Mouse (Mus musculus): ENCODE data around the gene Olfm4.

Gene Olfm4

DNA sequence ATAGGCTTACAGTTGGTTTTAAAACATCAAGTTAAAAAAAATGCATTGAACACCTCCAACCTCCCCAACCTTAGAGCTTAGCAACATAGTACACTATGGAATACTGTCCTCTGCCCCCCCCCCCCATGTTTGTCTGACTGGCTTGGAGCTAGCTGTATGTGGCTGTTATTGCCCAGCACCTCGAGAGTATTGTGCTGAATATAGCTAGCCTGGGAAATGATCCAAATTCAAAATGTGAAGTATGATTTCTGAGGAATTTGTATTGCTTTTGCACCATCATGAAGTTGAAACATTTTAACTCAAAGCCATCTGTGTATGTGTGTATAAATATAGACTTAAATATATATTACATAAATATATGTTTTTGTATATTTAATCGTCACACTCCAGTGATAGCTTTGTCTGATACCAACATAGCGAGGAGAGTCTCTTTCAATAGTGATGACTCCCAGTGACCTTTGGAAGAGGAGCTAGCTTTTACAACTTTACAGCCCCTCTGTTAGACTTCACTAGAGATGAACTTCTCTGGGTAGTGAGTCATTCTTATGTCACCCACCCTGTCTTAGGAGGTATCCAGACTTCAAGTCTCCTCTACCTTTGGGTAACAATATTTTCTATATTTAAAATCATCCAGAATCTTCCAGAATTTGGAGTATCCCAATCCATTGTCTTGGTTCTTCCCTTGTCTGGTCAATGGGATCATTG, 45.6 kb downstream of the Olfm4 start:
- DNase-seq (ENCODE audit: low spot score in 2 of 2), result no peak

DNA sequence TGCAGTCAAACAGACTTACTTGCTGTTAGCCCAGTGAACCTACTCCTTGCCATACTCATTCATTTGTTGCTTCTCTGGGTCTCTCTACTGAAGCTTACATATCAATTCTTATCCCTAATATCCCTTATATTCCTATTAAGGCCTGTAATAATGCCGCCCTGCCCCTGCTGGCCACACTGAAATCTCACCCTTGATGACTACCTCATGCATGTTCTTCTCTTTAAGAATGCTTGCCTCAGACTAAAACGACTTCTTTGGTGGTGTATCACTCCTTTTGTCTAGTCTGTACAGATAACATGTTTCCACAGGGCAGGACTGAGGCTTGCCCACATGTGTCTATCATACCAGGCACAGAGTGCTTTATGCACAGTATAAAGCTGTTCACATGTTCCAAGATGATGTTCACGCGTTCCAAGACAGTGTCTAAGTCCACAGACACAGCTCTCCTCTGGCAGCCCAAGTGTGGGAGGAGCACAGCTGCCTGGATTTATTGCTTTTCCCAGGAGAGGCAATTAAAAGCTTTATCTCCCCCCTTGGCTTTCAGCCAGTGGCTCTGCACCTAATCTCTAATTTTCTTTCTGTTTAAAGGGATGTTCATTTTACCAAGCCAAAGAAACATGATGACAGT, 55.9 kb downstream of the Olfm4 start:
- no peak for DNase-seq (ENCODE audit: low spot score in 2 of 2)

DNA sequence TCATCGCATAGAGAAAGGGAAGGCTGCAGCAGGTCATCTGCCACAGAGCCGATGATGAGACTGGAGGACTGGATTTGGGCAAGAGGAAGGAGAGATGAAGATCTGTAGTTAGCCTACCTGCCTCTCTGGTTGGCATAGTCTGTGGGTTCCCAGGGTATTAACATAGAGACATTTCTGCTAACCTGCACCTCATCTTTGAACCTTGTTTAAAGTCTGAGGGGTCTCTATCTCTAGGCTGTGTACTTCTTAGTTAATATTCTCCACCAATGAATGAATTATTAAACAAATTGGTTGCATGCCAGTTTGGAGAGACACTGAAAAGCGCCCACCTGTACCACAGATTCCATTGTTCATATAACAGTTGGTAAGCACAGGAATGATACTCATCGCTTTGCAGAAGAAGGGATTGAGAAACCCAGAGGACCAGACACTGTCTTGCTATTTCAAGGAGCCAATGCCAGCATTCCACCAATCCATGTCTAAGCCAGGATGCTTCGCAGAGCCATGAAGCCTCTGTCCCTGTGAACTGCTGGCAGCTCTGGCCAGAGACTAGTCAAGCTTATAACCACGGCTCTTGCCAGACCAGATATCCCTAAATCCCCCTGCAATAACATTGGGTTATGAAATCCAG, 62.3 kb downstream of the Olfm4 start:
- no peak for DNase-seq (ENCODE audit: low spot score in 2 of 2)

DNA sequence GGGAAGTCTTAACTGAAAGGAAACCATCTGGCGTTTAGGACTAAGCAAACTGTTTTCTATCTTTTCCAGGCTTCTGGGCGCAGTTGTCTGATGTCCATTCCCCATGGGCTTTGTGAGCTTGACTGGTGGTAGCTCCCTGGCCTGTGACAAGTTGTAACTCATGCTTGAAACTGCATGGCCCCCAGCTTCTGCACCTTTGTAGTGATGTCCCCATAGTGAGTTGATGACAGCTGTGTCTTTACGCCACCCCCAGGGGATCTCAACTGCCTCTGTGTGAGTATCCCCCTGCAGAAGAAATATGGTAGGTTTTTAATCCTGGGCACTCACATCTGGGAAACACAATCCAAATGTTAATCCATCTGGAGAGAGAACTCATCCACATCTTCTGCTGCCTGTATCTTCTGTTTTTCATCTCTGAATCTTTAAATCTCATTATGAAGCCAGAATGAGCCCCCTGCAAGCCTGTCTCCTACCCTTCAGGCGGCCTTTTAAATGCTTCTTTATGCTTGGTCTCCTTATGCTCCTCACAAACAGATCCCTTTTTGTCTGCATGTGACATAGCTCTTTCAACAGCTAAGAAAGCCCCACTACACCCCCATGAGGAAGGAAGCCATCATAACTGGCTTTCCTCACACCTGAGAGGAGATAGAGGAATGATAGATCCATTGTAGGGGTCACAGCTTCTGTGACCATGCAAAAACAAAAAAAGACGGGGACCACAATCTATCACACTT, 63.7 kb downstream of the Olfm4 start:
- DNase-seq (ENCODE audit: low spot score in 2 of 2), result no peak

DNA sequence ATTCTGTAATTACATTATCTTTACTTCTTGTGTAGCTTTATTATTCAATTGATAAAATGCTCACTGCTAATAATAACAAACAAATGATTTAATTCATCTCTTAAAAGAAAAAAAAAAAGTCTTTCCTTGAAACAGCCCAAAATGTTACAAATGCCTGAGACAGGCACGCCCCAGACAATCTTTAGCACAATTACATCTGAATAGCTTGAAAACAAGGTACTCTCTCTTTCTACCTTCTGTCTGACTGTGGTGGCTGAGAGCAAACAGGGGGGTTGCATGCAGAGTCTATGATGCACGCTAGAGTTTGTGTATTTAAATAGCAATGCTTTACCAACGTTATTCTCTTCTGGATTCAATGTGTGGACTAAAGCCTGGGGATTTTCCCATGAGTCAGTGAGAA, 71.8 kb downstream of the Olfm4 start:
- DNase-seq (ENCODE audit: low spot score in 2 of 2), result no peak

DNA sequence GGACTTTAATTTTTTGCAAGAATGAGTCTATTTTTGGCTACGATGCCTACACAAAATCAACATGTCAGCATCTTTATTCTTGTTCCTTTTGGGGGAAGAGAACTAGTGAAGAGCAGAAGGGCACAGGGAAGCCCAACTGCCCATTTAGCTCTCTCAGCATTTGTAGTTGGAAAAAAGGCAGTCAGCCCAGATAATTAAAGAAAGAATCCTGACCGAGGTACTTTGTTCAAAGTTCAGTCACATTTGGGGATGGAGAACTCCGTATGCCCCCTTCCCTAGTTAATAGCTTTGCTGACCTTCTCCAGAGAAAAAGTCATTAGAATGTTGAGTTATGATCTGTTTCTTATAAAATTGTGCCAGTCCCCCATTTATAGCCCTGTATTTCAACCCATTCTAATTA, 77.8 kb downstream of the Olfm4 start:
- no peak for DNase-seq (ENCODE audit: low spot score in 2 of 2)

DNA sequence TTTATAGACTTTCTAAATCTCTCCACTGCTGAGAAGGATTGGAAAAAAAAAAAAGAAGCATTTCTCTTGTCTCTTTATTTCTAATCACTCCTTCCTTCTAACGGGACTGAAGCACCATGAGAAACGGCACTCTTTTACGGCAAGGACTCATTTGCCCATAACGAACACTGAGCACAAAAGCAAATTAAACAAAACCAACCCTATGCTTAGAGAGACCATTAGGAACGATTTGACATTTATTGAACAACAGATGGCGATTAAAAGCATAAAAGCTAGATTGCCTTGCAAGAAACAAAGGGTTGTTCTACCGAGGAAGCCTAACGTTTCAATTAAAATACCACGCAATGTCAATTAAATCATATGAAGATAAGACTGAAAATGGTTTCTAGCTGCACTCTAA, 79.0 kb downstream of the Olfm4 start:
- DNase-seq (ENCODE audit: low spot score in 2 of 2), result no peak

DNA sequence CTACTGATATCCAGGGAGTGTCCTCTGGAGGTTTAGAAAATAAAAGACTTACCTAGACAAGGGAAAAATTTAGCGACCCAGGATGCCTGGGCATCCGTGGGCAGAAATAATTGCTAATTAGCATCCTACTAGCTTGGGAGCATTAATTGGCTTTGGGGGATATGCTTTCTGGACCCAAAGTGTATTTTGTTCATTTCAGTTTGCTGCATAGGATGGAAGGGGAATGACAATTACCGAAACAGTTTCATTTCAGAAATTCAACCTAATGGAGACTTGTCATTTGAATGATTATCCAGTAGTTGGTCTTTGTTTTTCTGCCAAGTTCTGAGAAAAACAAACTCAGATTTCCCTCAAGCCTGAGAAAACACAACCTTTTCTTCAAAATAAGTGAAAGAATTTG, 86.7 kb downstream of the Olfm4 start:
- no peak for DNase-seq (ENCODE audit: low spot score in 2 of 2)
